Mouse (Mus musculus): ENCODE data around the gene Zc3h12c. TPM values are rescaled to one million over a fixed set of nuclear protein-coding genes. Genes with fewer than 3 reads are reported as not detected.
A peak's percentile ranks its signal among the peaks of the same experiment; 100 is the strongest.

The Zc3h12c gene
- 0.22 TPM in 1 of 2 replicates, not detected in the other for polyA plus RNA-seq (2012; ENCODE audit: insufficient read depth, low replicate concordance)

DNA sequence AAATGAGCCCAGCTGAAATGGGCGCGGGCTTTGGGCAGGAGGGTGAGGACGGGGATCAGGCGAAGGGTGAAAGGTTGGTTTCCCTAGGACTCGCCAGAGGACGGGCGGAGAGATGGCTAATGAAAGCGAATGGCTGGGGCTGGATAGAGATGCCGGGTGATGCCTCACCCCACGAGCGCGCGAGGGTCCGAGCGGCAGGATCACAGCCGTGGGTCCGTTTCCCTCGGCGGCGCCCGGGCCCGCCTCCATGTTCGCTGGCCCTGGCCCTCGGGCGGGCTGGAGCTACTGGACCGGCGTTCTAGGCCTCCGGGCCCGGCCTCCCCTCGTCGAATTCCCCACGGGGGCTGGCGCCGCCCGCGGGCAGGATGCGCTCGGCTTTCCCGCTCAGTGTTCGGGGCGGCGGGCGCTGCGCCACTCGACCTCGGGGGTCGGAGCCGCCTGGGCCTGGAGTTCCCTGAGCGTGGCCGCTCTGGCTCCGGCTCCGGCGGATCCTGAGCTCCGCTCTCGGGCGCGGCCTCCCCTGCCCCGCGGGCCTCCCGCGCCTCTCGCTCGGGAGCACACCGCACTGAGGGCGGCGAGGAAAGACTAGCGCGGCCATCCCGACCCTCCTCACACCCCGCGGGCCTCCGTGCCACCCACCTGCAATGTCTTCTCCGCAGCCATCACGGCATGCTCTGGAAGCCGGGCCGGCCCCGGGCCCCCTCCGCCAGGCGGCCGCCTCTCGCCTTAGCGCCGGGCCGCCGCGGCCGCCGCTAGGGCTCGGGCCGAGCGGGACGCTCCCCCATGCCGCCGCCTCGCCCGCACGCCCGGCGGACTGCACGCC is at the start of gene Zc3h12c:
Gene Zc3h12c, minus strand, starts transcription at position 710 of the 823 bp plus-strand sequence.
- TF ChIP-seq FLI1 (IDR thresholded peaks at IDR 0.05; ENCODE audit: low read length), result no peak
- TF ChIP-seq GATA1 (IDR thresholded peaks at IDR 0.05; ENCODE audit: borderline replicate concordance, low read length), result no peak
- Histone ChIP-seq H3K27me3 (replicated peaks) (no peaks in the 10 kb centered on the region), H3K9me3 (no peaks in the 10 kb centered on the region), H3K4me1 (peaks cover 60% of the 10 kb centered on the region), H3K4me3 (replicated peaks) (peak within 1 kb of the TSS; percentile 99), H3K36me3 (replicated peaks; ENCODE audit: low read length) (peaks cover 8% of the 10 kb centered on the region)

DNA sequence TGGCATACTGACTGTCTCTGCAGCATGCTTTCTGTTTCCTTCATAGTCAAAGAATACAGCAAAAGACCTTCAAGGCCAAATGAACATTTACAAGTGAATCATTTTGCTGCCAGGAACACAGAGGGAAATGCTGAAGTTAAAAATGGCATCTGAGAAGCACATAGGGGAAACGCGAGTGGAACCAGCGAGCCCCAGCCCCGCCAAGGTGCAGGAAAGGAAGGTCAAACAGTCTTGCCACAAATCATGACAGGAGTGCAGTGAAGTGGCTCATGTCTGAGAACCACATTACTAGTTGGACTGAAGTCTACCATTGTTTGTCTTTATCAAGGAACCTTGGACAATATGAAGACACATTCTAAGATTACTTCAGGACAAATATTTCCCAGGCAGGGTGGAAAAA is 49.3 kb upstream of the Zc3h12c start:
- H3K27me3 ChIP-seq (replicated peaks), result peaks cover 8% of the 10 kb centered on the region
- TF ChIP-seq GATA1 (IDR thresholded peaks at IDR 0.05; ENCODE audit: borderline replicate concordance, low read length), result no peak
- TF ChIP-seq FLI1 (IDR thresholded peaks at IDR 0.05; ENCODE audit: low read length), result no peak
- H3K4me1 ChIP-seq, result peaks cover 40% of the 10 kb centered on the region
- H3K4me3 ChIP-seq (replicated peaks), result peak overlapping the region; percentile 69
- no peaks in the 10 kb centered on the region for H3K36me3 ChIP-seq (replicated peaks; ENCODE audit: low read length)
- no peaks in the 10 kb centered on the region for H3K9me3 ChIP-seq

- Histone ChIP-seq H3K9me3 (no peaks in the 10 kb centered on the region), H3K4me3 (replicated peaks) (no peak overlapping the region), H3K27me3 (replicated peaks) (no peaks in the 10 kb centered on the region), H3K36me3 (replicated peaks; ENCODE audit: low read length) (no peaks in the 10 kb centered on the region), H3K4me1 (peaks cover 51% of the 10 kb centered on the region)
- no peak for TF ChIP-seq FLI1 (IDR thresholded peaks at IDR 0.05; ENCODE audit: low read length)
- no peak for TF ChIP-seq GATA1 (IDR thresholded peaks at IDR 0.05; ENCODE audit: borderline replicate concordance, low read length)
Observed at GRCm38 (mm10) chr9:52215291-52215690, 46.9 kb upstream of the Zc3h12c start.

GRCm38 (mm10) chr9:52212416-52212815 is 44.0 kb upstream of the Zc3h12c start:
- no peak overlapping the region for H3K4me3 ChIP-seq (replicated peaks)
- H3K9me3 ChIP-seq, result no peaks in the 10 kb centered on the region
- H3K27me3 ChIP-seq (replicated peaks), result no peaks in the 10 kb centered on the region
- TF ChIP-seq FLI1 (IDR thresholded peaks at IDR 0.05; ENCODE audit: low read length) (no peak), GATA1 (IDR thresholded peaks at IDR 0.05; ENCODE audit: borderline replicate concordance, low read length) (no peak)
- H3K4me1 ChIP-seq, result peaks cover 40% of the 10 kb centered on the region
- H3K36me3 ChIP-seq (replicated peaks; ENCODE audit: low read length), result no peaks in the 10 kb centered on the region

DNA sequence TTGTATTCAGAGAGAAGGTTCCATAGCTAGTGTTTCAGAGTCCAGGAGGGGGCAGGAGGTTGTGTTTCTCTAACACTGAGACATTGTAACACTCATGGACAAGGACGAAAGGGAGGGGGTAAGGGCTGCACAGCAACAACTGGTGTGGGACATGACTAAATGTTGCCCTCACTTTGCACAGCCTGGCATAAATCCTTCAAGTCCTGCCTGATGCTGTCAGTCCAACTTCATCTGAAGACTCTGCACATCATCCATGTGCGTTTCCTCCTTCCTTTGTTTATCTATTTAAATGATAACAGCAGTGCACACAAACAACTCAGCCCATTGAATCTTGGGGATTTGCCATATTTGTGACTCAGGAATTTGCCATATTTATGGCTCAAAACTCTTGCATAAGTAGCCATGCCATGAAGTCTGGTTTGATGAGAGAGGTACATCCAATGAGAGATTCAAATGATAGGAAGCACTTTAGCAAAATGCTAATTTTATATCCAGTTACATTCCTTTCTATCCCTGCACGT is 40.2 kb upstream of the Zc3h12c start:
- peak overlapping the region; percentile 15 for H3K4me3 ChIP-seq (replicated peaks)
- no peak for TF ChIP-seq GATA1 (IDR thresholded peaks at IDR 0.05; ENCODE audit: borderline replicate concordance, low read length)
- no peak for TF ChIP-seq FLI1 (IDR thresholded peaks at IDR 0.05; ENCODE audit: low read length)

GRCm38 (mm10) chr9:52203189-52203588 is 34.8 kb upstream of the Zc3h12c start:
- peaks cover 2% of the 10 kb centered on the region for H3K36me3 ChIP-seq (replicated peaks; ENCODE audit: low read length)
- no peak for TF ChIP-seq GATA1 (IDR thresholded peaks at IDR 0.05; ENCODE audit: borderline replicate concordance, low read length)
- TF ChIP-seq FLI1 (IDR thresholded peaks at IDR 0.05; ENCODE audit: low read length), result no peak
- peaks cover 10% of the 10 kb centered on the region for H3K4me1 ChIP-seq

More for the DNA sequence above, 40.2 kb upstream of the Zc3h12c start:
- H3K4me1 ChIP-seq, result peaks cover 27% of the 10 kb centered on the region
- H3K9me3 ChIP-seq, result no peaks in the 10 kb centered on the region
- H3K36me3 ChIP-seq (replicated peaks; ENCODE audit: low read length), result peaks cover 2% of the 10 kb centered on the region
- H3K27me3 ChIP-seq (replicated peaks), result no peaks in the 10 kb centered on the region

GRCm38 (mm10) chr9:52200271-52200670 is 31.9 kb upstream of the Zc3h12c start:
- TF ChIP-seq FLI1 (IDR thresholded peaks at IDR 0.05; ENCODE audit: low read length) (no peak), GATA1 (IDR thresholded peaks at IDR 0.05; ENCODE audit: borderline replicate concordance, low read length) (no peak)
- no peaks in the 10 kb centered on the region for H3K9me3 ChIP-seq
- no peaks in the 10 kb centered on the region for H3K27me3 ChIP-seq (replicated peaks)
- peaks cover 10% of the 10 kb centered on the region for H3K4me1 ChIP-seq
- no peak overlapping the region for H3K4me3 ChIP-seq (replicated peaks)
- no peaks in the 10 kb centered on the region for H3K36me3 ChIP-seq (replicated peaks; ENCODE audit: low read length)

More at GRCm38 (mm10) chr9:52203189-52203588, 34.8 kb upstream of the Zc3h12c start:
- H3K9me3 ChIP-seq, result no peaks in the 10 kb centered on the region
- no peak overlapping the region for H3K4me3 ChIP-seq (replicated peaks)
- no peaks in the 10 kb centered on the region for H3K27me3 ChIP-seq (replicated peaks)

GRCm38 (mm10) chr9:52195853-52196252 is 27.5 kb upstream of the Zc3h12c start:
- H3K27me3 ChIP-seq (replicated peaks), result no peaks in the 10 kb centered on the region
- no peak for TF ChIP-seq GATA1 (IDR thresholded peaks at IDR 0.05; ENCODE audit: borderline replicate concordance, low read length)
- no peaks in the 10 kb centered on the region for H3K9me3 ChIP-seq
- peaks cover 15% of the 10 kb centered on the region for H3K4me1 ChIP-seq
- no peak overlapping the region for H3K4me3 ChIP-seq (replicated peaks)
- no peaks in the 10 kb centered on the region for H3K36me3 ChIP-seq (replicated peaks; ENCODE audit: low read length)

- Histone ChIP-seq H3K27me3 (replicated peaks) (no peaks in the 10 kb centered on the region), H3K4me3 (replicated peaks) (no peak overlapping the region), H3K9me3 (no peaks in the 10 kb centered on the region), H3K4me1 (peaks cover 27% of the 10 kb centered on the region), H3K36me3 (replicated peaks; ENCODE audit: low read length) (no peaks in the 10 kb centered on the region)
- TF ChIP-seq FLI1 (IDR thresholded peaks at IDR 0.05; ENCODE audit: low read length) (no peak), GATA1 (IDR thresholded peaks at IDR 0.05; ENCODE audit: borderline replicate concordance, low read length) (no peak)
Observed at GRCm38 (mm10) chr9:52193851-52194250, 25.5 kb upstream of the Zc3h12c start.

- no peak for TF ChIP-seq GATA1 (IDR thresholded peaks at IDR 0.05; ENCODE audit: borderline replicate concordance, low read length)
- no peak for TF ChIP-seq FLI1 (IDR thresholded peaks at IDR 0.05; ENCODE audit: low read length)
- Histone ChIP-seq H3K9me3 (no peaks in the 10 kb centered on the region), H3K27me3 (replicated peaks) (no peaks in the 10 kb centered on the region), H3K36me3 (replicated peaks; ENCODE audit: low read length) (no peaks in the 10 kb centered on the region), H3K4me3 (replicated peaks) (no peak overlapping the region), H3K4me1 (peaks cover 31% of the 10 kb centered on the region)
Observed at GRCm38 (mm10) chr9:52190907-52191306, 22.5 kb upstream of the Zc3h12c start.

All from megakaryocyte, embryonic 14.5 days (primary cell).